Mouse (Mus musculus): Measurements from ENCODE around the gene Acss2.

GRCm38 (mm10) chr2:155591676-155592075, 73.9 kb downstream of the Acss2 start:
- TF ChIP-seq CTCF (IDR thresholded peaks at IDR 0.05; ENCODE audit: control insufficient read depth, insufficient read depth, insufficient replicate concordance, low read depth, low read length) (no peak), POLR2A (IDR thresholded peaks at IDR 0.05; ENCODE audit: control insufficient read depth, low read depth, low read length) (no peak)
